Mouse (Mus musculus): ENCODE measurements around the gene Msn.

DNA sequence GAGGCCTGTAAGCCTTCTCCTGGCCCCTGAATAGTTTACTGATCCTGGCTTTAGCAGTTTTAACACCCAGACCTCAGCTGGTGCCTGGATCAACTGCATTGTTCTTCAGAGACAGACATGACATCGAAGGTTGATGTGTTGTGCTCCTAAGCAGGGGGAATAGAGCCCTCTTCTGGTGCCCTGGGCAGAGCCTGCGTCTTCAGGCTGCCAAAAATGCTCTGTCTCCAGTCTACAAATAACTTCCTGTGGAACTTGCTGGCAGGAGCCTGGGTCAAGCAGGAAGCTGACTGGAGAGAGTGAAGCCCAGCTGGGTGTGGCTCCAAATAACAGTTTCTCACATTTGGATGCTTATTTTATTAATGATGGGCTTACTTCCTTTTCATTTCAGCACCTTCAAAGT, 37.4 kb downstream of the Msn start:
- TF ChIP-seq GATA1 (IDR thresholded peaks at IDR 0.05; ENCODE audit: borderline replicate concordance, low read length): no peak
- TF ChIP-seq FLI1 (IDR thresholded peaks at IDR 0.05; ENCODE audit: low read length): no peak

Data from megakaryocyte, embryonic 14.5 days (primary cell).